Mouse (Mus musculus) forebrain, embryonic 12.5 days (tissue): ENCODE measurements around the gene Med14. TPM values are rescaled to one million over a fixed set of nuclear protein-coding genes. Genes with fewer than 3 reads are reported as not detected.

Source experiments
- ATAC-seq: fragments of 200-750 bp; cut with Nextera tagmentation; 2 replicates; pipeline ENCODE4 v1.8.0; 2017; ENCODE audit warnings: moderate TSS enrichment; ENCODE audit not compliant: low FRiP score
- H3K27ac ChIP-seq: fragments of 300-500 bp; sonication (generic); 2 replicates; pipeline ENCODE4 v1.5.1; 2016; ENCODE audit warnings: mild to moderate bottlenecking
- H3K27me3 ChIP-seq: fragments of 300-500 bp; sonication (generic); 2 replicates; pipeline ENCODE4 v1.6.1; 2016; ENCODE audit warnings: mild to moderate bottlenecking
- H3K36me3 ChIP-seq: fragments of 300-500 bp; sonication (generic); replicated peaks from 2 replicates; pipeline ENCODE4 v1.6.1; 2016; ENCODE audit warnings: mild to moderate bottlenecking
- H3K4me1 ChIP-seq: fragments of 300-500 bp; sonication (generic); 2 replicates; pipeline ENCODE4 v1.6.1; 2016
- H3K4me2 ChIP-seq: fragments of 300-500 bp; sonication (generic); 2 replicates; pipeline ENCODE4 v1.6.1; 2016; ENCODE audit warnings: mild to moderate bottlenecking, moderate library complexity
- H3K4me3 ChIP-seq: fragments of 300-500 bp; sonication (generic); replicated peaks from 2 replicates; pipeline ENCODE4 v1.5.1; 2016; ENCODE audit warnings: mild to moderate bottlenecking
- H3K9ac ChIP-seq: fragments of 300-500 bp; sonication (generic); 2 replicates; pipeline ENCODE4 v1.6.1; 2016; ENCODE audit warnings: mild to moderate bottlenecking
- H3K9me3 ChIP-seq: fragments of 300-500 bp; sonication (generic); 2 replicates; pipeline ENCODE4 v1.6.1; 2016
- WGBS: fragments of 180-500 bp; shearing (Covaris S2); methylation state at CpG from one replicate; pipeline ENCODE4 v1.1.7; 2016; 5-methylcytosine and 5-hydroxymethylcytosine counted together
- polyA plus RNA-seq: library from polyadenylated mRNA; unstranded; fragments of >200 nt; fragmentation: Nextera tagmentation; extraction: Ambion mirVana; gene quantifications from 2 replicates; pipeline ENCODE4 v1.2.1, GENCODE M21; 2016

Gene Med14
- polyA plus RNA-seq: 21.8 and 24.9 TPM in 2 replicates

GRCm38 (mm10) chrX:12761626-12762333 is at the start of gene Med14:
TSS of gene Med14 (minus strand) at chrX:12762073.
- 14% methylated on average over 62 of the region's 79 CpGs for WGBS
- Histone ChIP-seq H3K9ac (peak within 1 kb of the TSS; percentile 77), H3K4me1 (peaks cover 11% of the 10 kb centered on the region), H3K9me3 (no peaks in the 10 kb centered on the region), H3K4me2 (peak within 1 kb of the TSS; percentile 53), H3K27ac (peak within 1 kb of the TSS; percentile 97), H3K27me3 (peaks cover 10% of the 10 kb centered on the region; the same call in 1 of the 2 replicates), H3K36me3 (no peaks in the 10 kb centered on the region), H3K4me3 (peak within 1 kb of the TSS; percentile 67)
- ATAC-seq: peak; percentile 95

GRCm38 (mm10) chrX:12800559-12800958 is 38.7 kb upstream of the Med14 start:
- H3K4me1 ChIP-seq: no peaks in the 10 kb centered on the region
- 67% methylated on average over 4 of the region's 4 CpGs for WGBS
- H3K27ac ChIP-seq: no peak overlapping the region
- no peaks in the 10 kb centered on the region for H3K27me3 ChIP-seq
- H3K4me3 ChIP-seq: no peak overlapping the region
- H3K9ac ChIP-seq: no peak overlapping the region
- no peak for ATAC-seq
- H3K9me3 ChIP-seq: no peaks in the 10 kb centered on the region
- H3K4me2 ChIP-seq: no peak overlapping the region
- no peaks in the 10 kb centered on the region for H3K36me3 ChIP-seq

DNA sequence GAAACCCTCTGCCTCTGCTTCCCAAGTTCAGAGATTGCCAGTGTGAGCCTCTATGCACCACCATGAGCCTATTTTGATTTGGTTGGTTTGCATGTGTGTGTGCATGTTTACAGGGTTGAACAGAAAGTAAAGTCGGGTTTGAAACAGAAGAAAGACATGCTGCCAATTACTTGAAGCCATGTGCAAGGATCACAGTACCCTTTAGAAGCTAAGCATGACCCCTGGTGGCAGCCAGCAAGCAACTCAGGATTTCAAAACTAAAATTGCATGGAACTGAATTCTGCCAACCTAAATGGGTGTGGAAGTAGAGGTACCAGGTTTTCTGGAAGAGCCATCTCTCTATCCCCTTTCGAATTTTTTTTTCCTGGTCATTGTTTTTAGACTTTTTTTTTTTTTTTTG is 33.0 kb upstream of the Med14 start:
- no peak overlapping the region for H3K4me2 ChIP-seq
- H3K9ac ChIP-seq: no peak overlapping the region
- H3K4me1 ChIP-seq: no peaks in the 10 kb centered on the region
- no peaks in the 10 kb centered on the region for H3K9me3 ChIP-seq
- no peak for ATAC-seq
- no peak overlapping the region for H3K27ac ChIP-seq
- H3K4me3 ChIP-seq: no peak overlapping the region
- WGBS: 57% methylated on average over 2 of the region's 2 CpGs
- H3K27me3 ChIP-seq: no peaks in the 10 kb centered on the region
- H3K36me3 ChIP-seq: no peaks in the 10 kb centered on the region

DNA sequence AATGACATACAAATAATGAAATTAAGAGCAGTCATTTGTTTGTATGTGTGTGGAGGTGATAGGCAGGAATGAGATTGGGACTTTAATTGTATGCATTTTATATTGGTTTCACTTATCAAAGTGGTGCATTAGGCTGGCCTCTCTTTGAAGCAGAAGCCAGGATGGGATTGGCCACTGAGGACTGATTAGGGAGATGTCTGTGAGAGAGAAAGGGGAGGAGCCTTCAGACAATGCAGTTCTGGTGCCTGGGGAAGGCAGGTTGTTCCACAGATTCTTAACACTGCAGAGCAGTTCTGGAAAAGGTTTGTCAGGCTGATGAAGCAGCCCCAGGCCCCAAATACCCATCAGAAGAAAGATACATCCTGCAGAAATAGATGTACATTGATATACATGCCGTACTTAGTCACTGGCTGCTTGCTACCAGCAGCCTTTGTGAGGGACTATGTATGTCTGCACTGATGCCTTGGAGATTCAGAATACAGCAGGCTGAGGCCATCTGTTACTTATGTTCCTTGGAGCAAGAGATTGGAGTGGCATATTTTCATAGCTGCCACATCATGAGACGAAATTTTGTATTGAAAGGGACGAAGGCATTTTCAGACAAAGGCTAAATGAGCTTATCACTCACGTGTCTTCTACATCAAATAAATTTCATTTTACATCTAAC is 29.9 kb upstream of the Med14 start:
- no peak overlapping the region for H3K4me3 ChIP-seq
- peak overlapping the region; percentile 65 for H3K27ac ChIP-seq
- no peak overlapping the region for H3K9ac ChIP-seq
- H3K4me2 ChIP-seq: no peak overlapping the region
- peak; percentile 67; the same call in 1 of the 2 replicates for ATAC-seq
- 82% methylated on average over 4 of the region's 4 CpGs for WGBS
- H3K4me1 ChIP-seq: no peaks in the 10 kb centered on the region
- no peaks in the 10 kb centered on the region for H3K27me3 ChIP-seq
- no peaks in the 10 kb centered on the region for H3K9me3 ChIP-seq
- no peaks in the 10 kb centered on the region for H3K36me3 ChIP-seq

- Histone ChIP-seq H3K27ac (no peak overlapping the region), H3K36me3 (no peaks in the 10 kb centered on the region), H3K4me3 (no peak overlapping the region), H3K4me2 (no peak overlapping the region), H3K9me3 (no peaks in the 10 kb centered on the region), H3K4me1 (no peaks in the 10 kb centered on the region), H3K9ac (no peak overlapping the region), H3K27me3 (no peaks in the 10 kb centered on the region)
- WGBS: 90% methylated on average over 3 of the region's 3 CpGs
- no peak for ATAC-seq
These were observed 11.4 kb upstream of the Med14 start for GRCm38 (mm10) chrX:12773236-12773635.

- Histone ChIP-seq H3K27ac (no peak overlapping the region), H3K9ac (no peak overlapping the region), H3K27me3 (no peaks in the 10 kb centered on the region), H3K36me3 (no peaks in the 10 kb centered on the region), H3K4me1 (no peaks in the 10 kb centered on the region), H3K4me2 (no peak overlapping the region), H3K4me3 (no peak overlapping the region), H3K9me3 (no peaks in the 10 kb centered on the region)
- no peak for ATAC-seq
- WGBS: 66% methylated on average over 2 of the region's 2 CpGs
These were observed 9.7 kb upstream of the Med14 start for GRCm38 (mm10) chrX:12771561-12771960.

GRCm38 (mm10) chrX:12768571-12768970 is 6.7 kb upstream of the Med14 start:
- Histone ChIP-seq H3K4me1 (no peaks in the 10 kb centered on the region), H3K4me3 (no peak overlapping the region), H3K36me3 (no peaks in the 10 kb centered on the region), H3K9me3 (no peaks in the 10 kb centered on the region), H3K27me3 (no peaks in the 10 kb centered on the region), H3K27ac (no peak overlapping the region), H3K9ac (no peak overlapping the region), H3K4me2 (no peak overlapping the region)
- 51% methylated on average over 3 of the region's 3 CpGs for WGBS
- ATAC-seq: no peak

GRCm38 (mm10) chrX:12766846-12767564 is 5.1 kb upstream of the Med14 start:
- no peaks in the 10 kb centered on the region for H3K9me3 ChIP-seq
- H3K4me1 ChIP-seq: peaks cover 3% of the 10 kb centered on the region; the same call in 1 of the 2 replicates
- no peak overlapping the region for H3K4me2 ChIP-seq
- H3K4me3 ChIP-seq: no peak overlapping the region
- 71% methylated on average over 4 of the region's 4 CpGs for WGBS
- ATAC-seq: no peak
- no peaks in the 10 kb centered on the region for H3K36me3 ChIP-seq
- no peak overlapping the region for H3K9ac ChIP-seq
- no peak overlapping the region for H3K27ac ChIP-seq
- peaks cover 2% of the 10 kb centered on the region; the same call in 1 of the 2 replicates for H3K27me3 ChIP-seq

DNA sequence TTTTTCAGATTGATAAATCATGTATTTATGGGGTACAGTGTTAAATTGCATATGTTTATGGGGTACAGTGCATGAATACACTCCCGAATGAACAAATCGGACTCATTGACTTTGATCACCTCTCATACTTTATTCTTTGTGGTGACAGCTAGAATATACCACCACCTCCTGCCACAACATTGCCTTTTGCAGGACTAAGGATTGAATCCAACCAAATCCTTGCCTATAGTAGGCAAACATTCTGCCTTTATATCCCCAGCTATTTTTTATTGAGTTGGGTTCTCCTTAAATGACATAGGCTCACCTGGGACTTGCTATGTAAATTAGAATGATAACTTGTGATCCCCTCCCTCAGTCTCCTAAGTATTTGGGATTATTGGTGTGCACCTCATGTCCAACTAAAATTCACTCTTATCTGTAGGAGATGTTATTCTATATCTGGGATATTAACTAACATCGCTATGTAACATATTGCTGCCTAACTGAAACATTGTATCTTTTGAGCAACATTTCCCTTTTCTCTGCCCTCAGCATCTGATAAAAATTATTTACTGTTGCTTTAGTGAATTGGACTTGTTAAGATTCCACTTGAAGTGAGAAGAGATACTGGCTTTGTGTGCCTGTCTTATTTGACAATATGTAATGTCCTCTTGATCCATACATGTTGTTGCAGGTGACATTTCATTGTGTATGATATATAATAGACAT is 1.4 kb upstream of the Med14 start:
- H3K4me2 ChIP-seq: peak overlapping the region; percentile 53
- H3K27ac ChIP-seq: peak overlapping the region; percentile 97
- no peak for ATAC-seq
- peak overlapping the region; percentile 77; the same call in 1 of the 2 replicates for H3K9ac ChIP-seq
- peaks cover 10% of the 10 kb centered on the region; the same call in 1 of the 2 replicates for H3K27me3 ChIP-seq
- H3K9me3 ChIP-seq: no peaks in the 10 kb centered on the region
- H3K4me1 ChIP-seq: peaks cover 11% of the 10 kb centered on the region
- WGBS: 79% methylated on average over 3 of the region's 3 CpGs
- peak overlapping the region; percentile 67 for H3K4me3 ChIP-seq
- H3K36me3 ChIP-seq: no peaks in the 10 kb centered on the region

DNA sequence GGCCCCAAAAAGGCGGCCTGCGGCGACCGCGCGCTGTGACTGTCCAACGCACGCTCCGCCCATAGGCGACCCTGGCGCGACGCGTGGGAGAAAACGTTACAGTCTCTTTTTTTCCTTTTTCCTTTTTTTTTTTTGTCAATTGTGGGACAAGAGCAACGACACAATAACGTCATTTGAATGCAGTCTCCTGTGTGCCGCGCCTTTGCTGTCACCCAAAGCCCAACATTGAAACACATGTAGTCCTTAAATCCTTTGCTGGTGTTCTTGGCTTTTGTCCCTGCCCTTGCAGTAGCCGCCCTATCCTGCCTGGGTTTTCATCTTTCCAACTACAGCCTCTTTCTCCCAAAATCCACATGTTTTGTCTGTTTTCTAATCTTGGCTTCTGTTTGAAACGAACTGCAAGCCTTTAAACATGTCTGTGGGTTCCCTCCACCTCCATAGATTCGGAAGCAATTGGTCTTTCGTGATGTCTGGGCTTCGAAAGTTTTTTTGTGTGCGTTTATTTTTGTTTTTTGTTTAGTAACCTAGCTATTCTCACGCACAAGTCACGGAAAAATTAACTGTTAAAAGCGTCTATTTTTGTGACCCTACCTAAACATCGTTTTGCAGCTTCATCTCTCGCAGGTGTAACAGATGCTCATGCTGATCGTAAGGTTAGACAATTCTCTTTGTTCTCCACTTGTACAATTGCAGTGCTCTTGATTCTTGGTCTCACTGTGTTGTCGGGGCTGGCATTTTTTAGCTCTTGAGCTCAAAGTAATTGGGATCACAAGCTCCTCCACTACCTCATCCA is 657 bp upstream of the Med14 start:
- Histone ChIP-seq H3K9me3 (no peaks in the 10 kb centered on the region), H3K4me3 (peak overlapping the region; percentile 67), H3K4me2 (peak overlapping the region; percentile 53), H3K36me3 (no peaks in the 10 kb centered on the region), H3K4me1 (peaks cover 11% of the 10 kb centered on the region), H3K27me3 (peaks cover 10% of the 10 kb centered on the region; the same call in 1 of the 2 replicates), H3K27ac (peak overlapping the region; percentile 97), H3K9ac (peak overlapping the region; percentile 77)
- peak; percentile 34; the same call in 1 of the 2 replicates for ATAC-seq
- WGBS: 17% methylated on average over 31 of the region's 32 CpGs

- WGBS: 16% methylated on average over 25 of the region's 25 CpGs
- peaks cover 11% of the 10 kb centered on the region for H3K4me1 ChIP-seq
- H3K36me3 ChIP-seq: no peaks in the 10 kb centered on the region
- H3K4me2 ChIP-seq: peak overlapping the region; percentile 53
- peak overlapping the region; percentile 97 for H3K27ac ChIP-seq
- H3K27me3 ChIP-seq: peaks cover 10% of the 10 kb centered on the region; the same call in 1 of the 2 replicates
- no peaks in the 10 kb centered on the region for H3K9me3 ChIP-seq
- H3K9ac ChIP-seq: peak overlapping the region; percentile 77
- H3K4me3 ChIP-seq: peak overlapping the region; percentile 67
- ATAC-seq: peak; percentile 28
These were observed 631 bp downstream of the Med14 start for GRCm38 (mm10) chrX:12761259-12761625.
